ENCODE assay signal across 8 mouse cellular contexts in genomic region chr6:114969213-114970120, GRCm38 (mm10). TPM values are rescaled to one million over a fixed set of nuclear protein-coding genes. Genes with fewer than 3 reads are reported as not detected.
DNase-seq lines count a peak whose midpoint lies in the region; ATAC-seq lines count a peak whose summit lies in the region.

Vgll4 (minus strand) TSS chr6:114969994.

- 0% methylated on average over 41 of the region's 79 CpGs for WGBS in embryonic facial prominence, embryonic 14.5 days
- WGBS in limb, embryonic 15.5 days: under 1% methylated on average over 79 of the region's 79 CpGs
- under 1% methylated on average over 79 of the region's 79 CpGs for WGBS in midbrain, embryonic 16.5 days

- H3K9me3 ChIP-seq in embryonic facial prominence, embryonic 14.5 days (ENCODE audit: control insufficient read depth, low read length): no peaks in the 10 kb centered on the region
- no peaks in the 10 kb centered on the region for H3K9me3 ChIP-seq in limb, embryonic 15.5 days
- no peaks in the 10 kb centered on the region for H3K9me3 ChIP-seq in midbrain, embryonic 16.5 days (replicated peaks; ENCODE audit: control insufficient read depth, low read length, poor library complexity, severe bottlenecking)

- H3K4me2 ChIP-seq in embryonic facial prominence, embryonic 14.5 days (ENCODE audit: low read depth, low read length): peak within 1 kb of the TSS; percentile 100
- H3K4me2 ChIP-seq in limb, embryonic 15.5 days: peak within 1 kb of the TSS; percentile 100
- peak within 1 kb of the TSS; percentile 96 for H3K4me2 ChIP-seq in midbrain, embryonic 16.5 days (ENCODE audit: low read length)

- peak within 1 kb of the TSS; percentile 84 for H3K9ac ChIP-seq in embryonic facial prominence, embryonic 14.5 days (ENCODE audit: low read depth, low read length)
- H3K9ac ChIP-seq in limb, embryonic 15.5 days: peak within 1 kb of the TSS; percentile 72
- H3K9ac ChIP-seq in midbrain, embryonic 16.5 days (ENCODE audit: low read depth, low read length): peak within 1 kb of the TSS; percentile 86

- no peaks in the 10 kb centered on the region for H3K36me3 ChIP-seq in embryonic facial prominence, embryonic 14.5 days (ENCODE audit: control insufficient read depth, insufficient read depth, low read length)
- H3K36me3 ChIP-seq in limb, embryonic 15.5 days: no peaks in the 10 kb centered on the region
- H3K36me3 ChIP-seq in midbrain, embryonic 16.5 days (ENCODE audit: control insufficient read depth, insufficient read depth, low read length): no peaks in the 10 kb centered on the region
- no peaks in the 10 kb centered on the region for H3K36me3 ChIP-seq in splenic B cell, adult 2 months (ENCODE audit: control insufficient read depth, insufficient read depth, low read length, poor library complexity, severe bottlenecking)

- H3K27ac ChIP-seq in embryonic facial prominence, embryonic 14.5 days (replicated peaks; ENCODE audit: low read depth, low read length): peak within 1 kb of the TSS; percentile 88
- H3K27ac ChIP-seq in limb, embryonic 15.5 days: peak within 1 kb of the TSS; percentile 87
- peak within 1 kb of the TSS; percentile 75 for H3K27ac ChIP-seq in midbrain, embryonic 16.5 days (ENCODE audit: low read length)

- H3K4me1 ChIP-seq in embryonic facial prominence, embryonic 14.5 days (ENCODE audit: control insufficient read depth, insufficient read depth, low read length): peaks cover 15% of the 10 kb centered on the region; the same call in 1 of the 2 replicates
- peaks cover 27% of the 10 kb centered on the region for H3K4me1 ChIP-seq in limb, embryonic 15.5 days
- peaks cover 8% of the 10 kb centered on the region for H3K4me1 ChIP-seq in midbrain, embryonic 16.5 days (ENCODE audit: control insufficient read depth, insufficient read depth, low read length)

- H3K4me3 ChIP-seq in embryonic facial prominence, embryonic 14.5 days (ENCODE audit: low read depth, low read length): peak within 1 kb of the TSS; percentile 75
- H3K4me3 ChIP-seq in limb, embryonic 15.5 days: peak within 1 kb of the TSS; percentile 77
- H3K4me3 ChIP-seq in midbrain, embryonic 16.5 days (ENCODE audit: low read depth, low read length): peak within 1 kb of the TSS; percentile 75

- peak; percentile 64 for ATAC-seq in embryonic facial prominence, embryonic 14.5 days (ENCODE audit: low read depth)
- peak; percentile 32; the same call in 1 of the 2 replicates for ATAC-seq in limb, embryonic 15.5 days (ENCODE audit: insufficient number of reproducible peaks, low FRiP score, low TSS enrichment, low read depth)
- ATAC-seq in midbrain, embryonic 16.5 days: peak; percentile 69

- DNase-seq in A20 (ENCODE audit: low read depth, low spot score): peak; percentile 82
- peak; percentile 65 for DNase-seq in adrenal gland, postnatal 25 days
- peak; percentile 91 for DNase-seq in embryonic facial prominence, embryonic 14.5 days (ENCODE audit: low spot score)
- peak; percentile 33 to 42 for DNase-seq in heart, adult 9 months (ENCODE audit: low spot score in 2 of 2)
- DNase-seq in kidney, adult 9 months: peak; percentile 84
- DNase-seq in splenic B cell, adult 2 months (ENCODE audit: low read depth, low spot score): peak; percentile 43

- peaks cover 3% of the 10 kb centered on the region; the same call in 1 of the 2 replicates for H3K27me3 ChIP-seq in embryonic facial prominence, embryonic 14.5 days (replicated peaks; ENCODE audit: control insufficient read depth, insufficient read depth, low read length)
- no peaks in the 10 kb centered on the region for H3K27me3 ChIP-seq in limb, embryonic 15.5 days
- H3K27me3 ChIP-seq in midbrain, embryonic 16.5 days (ENCODE audit: control insufficient read depth, insufficient read depth, low read depth, low read length): no peaks in the 10 kb centered on the region; the same call in 1 of the 2 replicates
- no peaks in the 10 kb centered on the region for H3K27me3 ChIP-seq in splenic B cell, adult 2 months (ENCODE audit: control insufficient read depth, insufficient read depth, low read length, poor library complexity, severe bottlenecking)

RNA-seq across cellular contexts. Expression of gene Vgll4, which starts in this region (rescaled TPM):
- total RNA-seq in adrenal gland, postnatal 25 days (2021): 47.0 and 56.4 TPM in 2 replicates
- 76.8 and 80.2 TPM in 2 replicates for polyA plus RNA-seq in embryonic facial prominence, embryonic 14.5 days (2014; fragmentation: Nextera tagmentation; extraction: Ambion mirVana)
- polyA plus RNA-seq in limb, embryonic 15.5 days (2015; fragmentation: Nextera tagmentation; extraction: Ambion mirVana): 121 and 130 TPM in 2 replicates
- 49.2 and 51.0 TPM in 2 replicates for polyA plus RNA-seq in midbrain, embryonic 16.5 days (2015; fragmentation: Nextera tagmentation; extraction: Ambion mirVana)

Comparison
In these comparisons a context has a peak if more than half of its experiments do, and no peak if none do; other contexts are left out.
1. Peak in every context shown above with its lines: DNase-seq, ATAC-seq, H3K4me3 ChIP-seq and H3K27ac ChIP-seq.
2. DNase-seq: peak in every context shown above with its lines; median percentile 91 in embryonic facial prominence, embryonic 14.5 days; 84 in kidney, adult 9 months; 82 in A20; 65 in adrenal gland, postnatal 25 days; 43 in splenic B cell, adult 2 months; 38 in heart, adult 9 months.